Mouse (Mus musculus) CD4-positive, CD25-positive, alpha-beta regulatory T cell (primary cell): ENCODE results near the gene Hcn2. TPM values are rescaled to one million over a fixed set of nuclear protein-coding genes. Genes with fewer than 3 reads are reported as not detected.

Source experiments
- polyA plus RNA-seq: library from polyadenylated mRNA; unstranded; fragments of 100-300 nt; shearing (Covaris generic); gene quantifications from one replicate; pipeline ENCODE4 v1.2.1, GENCODE M21; 2017

Gene Hcn2
- 0.14 TPM for polyA plus RNA-seq

DNA sequence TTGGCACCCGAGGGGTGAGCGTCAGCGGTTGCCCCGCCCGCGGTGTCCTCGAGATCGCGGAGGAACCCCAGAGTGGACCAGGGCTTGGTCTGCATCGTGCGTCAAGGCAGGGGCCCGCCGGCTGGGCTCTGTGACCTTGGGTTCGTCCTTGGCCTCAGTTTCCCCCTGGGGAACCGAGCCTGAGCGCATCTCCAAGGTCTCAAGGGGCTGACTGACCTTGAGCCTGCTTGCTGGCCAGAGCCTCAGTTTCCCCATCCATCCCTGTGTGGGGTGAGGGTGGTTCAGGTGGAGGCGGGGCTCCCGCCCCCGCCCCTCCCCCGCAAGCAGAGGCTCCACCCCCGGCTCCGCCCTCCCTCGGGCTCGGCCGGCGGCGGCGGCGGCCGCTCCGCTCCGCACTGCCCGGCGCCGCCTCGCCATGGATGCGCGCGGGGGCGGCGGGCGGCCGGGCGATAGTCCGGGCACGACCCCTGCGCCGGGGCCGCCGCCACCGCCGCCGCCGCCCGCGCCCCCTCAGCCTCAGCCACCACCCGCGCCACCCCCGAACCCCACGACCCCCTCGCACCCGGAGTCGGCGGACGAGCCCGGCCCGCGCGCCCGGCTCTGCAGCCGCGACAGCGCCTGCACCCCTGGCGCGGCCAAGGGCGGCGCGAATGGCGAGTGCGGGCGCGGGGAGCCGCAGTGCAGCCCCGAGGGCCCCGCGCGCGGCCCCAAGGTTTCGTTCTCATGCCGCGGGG is at the start of gene Hcn2:
Gene Hcn2, plus strand, starts transcription at position 381 of the 734 bp plus-strand sequence.

GRCm38 (mm10) chr10:79668771-79669575 is 47.5 kb upstream of the Hcn2 start, which contains the start of gene Tpgs1:
Gene Tpgs1 (plus strand): TSS chr10:79669369.

DNA sequence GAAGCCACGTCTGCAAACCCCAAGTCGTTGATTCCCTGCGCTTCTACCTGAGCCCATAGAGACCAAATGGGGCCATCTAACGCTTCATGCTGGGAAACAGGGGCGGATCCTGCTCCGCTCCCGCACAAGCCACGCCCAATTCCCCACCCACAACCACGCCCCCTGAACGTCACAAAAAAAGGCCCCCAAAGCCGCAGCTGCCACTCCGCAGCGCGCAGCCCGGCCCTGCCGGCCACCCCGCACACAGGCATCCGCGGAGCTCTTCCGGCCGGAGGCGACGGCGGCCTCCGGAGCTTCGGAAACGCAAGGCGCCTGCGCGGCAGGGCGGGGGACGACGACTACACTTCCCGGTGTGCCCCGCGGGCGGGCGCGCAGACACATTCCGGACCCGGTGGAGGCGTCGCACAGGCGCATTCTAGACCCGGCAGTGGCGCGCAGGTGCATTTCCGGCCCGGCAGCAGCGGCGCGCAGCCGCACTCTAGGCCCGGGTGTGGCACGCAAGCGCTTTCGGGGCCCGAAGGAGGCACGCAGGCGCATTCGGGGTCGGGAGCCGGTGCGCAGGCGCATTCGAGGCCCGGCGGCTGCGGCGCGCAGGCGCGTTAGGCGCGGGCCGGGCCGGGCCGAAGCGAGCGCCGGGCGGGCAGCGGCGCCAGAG is 34.7 kb upstream of the Hcn2 start, which contains the start of gene Cdc34:
Gene Cdc34, plus strand, starts transcription at position 605 of the 655 bp plus-strand sequence.

GRCm38 (mm10) chr10:79688720-79689119 is 27.7 kb upstream of the Hcn2 start, which contains the start of gene Gzmm:
Gene Gzmm (plus strand): TSS chr10:79689020.

DNA sequence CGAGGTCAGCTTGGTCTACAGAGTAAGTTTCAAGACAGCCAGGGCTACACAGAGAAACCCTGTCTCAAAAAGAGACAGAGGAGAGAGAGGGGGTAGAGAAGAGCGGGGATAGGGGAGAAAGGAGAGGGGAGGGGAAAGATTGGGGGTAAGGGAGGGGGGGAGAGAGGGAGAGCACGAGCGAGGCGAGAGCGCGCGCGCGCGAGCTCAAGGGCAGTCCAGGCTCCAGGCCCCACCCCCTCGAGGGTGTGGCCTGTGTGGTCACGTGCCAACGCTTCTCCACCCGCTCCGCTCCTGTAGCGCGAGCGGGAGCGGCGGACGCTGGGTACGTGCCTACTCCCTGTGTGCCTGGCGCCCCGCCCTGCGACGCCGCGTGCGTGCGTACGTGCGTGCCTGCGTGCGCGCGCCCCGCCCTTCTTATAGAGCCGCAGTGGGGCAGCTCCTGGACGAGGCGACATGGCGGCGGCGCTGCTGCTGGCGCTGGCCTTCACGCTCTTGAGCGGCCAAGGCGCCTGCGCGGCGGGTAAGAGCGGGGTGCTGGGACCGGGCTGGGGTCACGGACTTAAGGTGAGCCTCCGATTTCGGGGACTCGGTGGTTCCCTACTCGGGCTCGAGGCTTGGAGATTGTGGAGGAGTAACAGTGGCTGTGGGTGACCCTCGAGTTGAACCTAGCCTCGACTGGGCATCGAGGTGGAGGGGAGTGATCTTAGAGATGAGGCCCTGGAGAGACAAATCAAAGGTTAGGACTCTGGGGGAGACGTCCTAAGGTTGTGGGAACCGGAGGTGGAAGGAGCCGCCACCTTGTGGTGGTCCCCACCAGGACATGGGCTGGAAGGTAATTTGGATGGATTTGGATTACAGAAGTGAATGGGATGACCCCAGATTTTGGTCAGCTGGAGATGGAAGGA is 12.1 kb upstream of the Hcn2 start, which contains the start of gene Bsg:
Gene Bsg, plus strand, starts transcription at position 427 of the 905 bp plus-strand sequence.

DNA sequence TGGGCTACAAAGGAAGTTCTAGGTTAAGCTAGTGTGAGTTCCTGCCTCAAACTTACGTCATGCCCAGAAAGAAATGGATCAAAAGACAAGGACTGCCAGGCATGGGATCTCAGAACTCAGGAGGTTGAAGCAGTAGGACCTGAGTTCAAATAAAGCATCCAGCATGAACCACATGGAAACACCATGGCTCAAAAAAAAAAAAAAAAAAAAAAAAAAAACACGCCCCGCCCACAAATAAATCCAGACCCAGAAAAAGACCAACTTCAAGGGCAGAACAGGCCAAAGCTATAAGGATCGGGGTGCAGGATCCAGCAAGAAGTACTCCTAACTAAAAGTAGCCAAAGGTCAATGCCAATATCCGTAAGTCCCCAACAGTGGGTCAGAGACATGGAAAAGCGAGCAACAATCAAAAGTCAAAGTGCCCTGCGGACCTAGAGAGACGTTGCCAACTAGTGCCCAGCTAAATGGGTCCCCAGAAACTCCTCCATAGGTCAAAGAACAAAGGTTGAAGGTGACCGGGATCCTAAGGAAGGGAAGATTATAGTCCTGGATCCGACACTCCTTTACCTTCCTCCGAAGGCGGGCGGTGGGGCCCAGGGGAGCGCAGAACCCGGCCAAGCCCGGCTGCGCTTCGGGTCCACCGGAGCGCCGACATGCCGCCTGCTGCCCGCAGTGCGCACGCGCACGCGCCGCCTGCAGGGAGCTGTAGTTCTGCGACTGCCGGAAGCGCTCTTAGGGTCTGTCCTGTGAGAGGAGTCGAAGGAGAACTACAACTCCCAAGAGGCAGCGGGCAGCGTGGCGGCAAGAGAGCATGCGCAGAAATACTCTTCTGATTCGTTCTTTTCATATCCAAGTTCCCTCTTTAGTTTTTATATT is 29.7 kb downstream of the Hcn2 start, which contains the start of gene Polrmt:
Gene Polrmt, minus strand, starts transcription at position 684 of the 876 bp plus-strand sequence.

GRCm38 (mm10) chr10:79754856-79755516 is 38.6 kb downstream of the Hcn2 start, which contains the start of gene Fgf22:
Gene Fgf22 (plus strand): TSS chr10:79755076.

DNA sequence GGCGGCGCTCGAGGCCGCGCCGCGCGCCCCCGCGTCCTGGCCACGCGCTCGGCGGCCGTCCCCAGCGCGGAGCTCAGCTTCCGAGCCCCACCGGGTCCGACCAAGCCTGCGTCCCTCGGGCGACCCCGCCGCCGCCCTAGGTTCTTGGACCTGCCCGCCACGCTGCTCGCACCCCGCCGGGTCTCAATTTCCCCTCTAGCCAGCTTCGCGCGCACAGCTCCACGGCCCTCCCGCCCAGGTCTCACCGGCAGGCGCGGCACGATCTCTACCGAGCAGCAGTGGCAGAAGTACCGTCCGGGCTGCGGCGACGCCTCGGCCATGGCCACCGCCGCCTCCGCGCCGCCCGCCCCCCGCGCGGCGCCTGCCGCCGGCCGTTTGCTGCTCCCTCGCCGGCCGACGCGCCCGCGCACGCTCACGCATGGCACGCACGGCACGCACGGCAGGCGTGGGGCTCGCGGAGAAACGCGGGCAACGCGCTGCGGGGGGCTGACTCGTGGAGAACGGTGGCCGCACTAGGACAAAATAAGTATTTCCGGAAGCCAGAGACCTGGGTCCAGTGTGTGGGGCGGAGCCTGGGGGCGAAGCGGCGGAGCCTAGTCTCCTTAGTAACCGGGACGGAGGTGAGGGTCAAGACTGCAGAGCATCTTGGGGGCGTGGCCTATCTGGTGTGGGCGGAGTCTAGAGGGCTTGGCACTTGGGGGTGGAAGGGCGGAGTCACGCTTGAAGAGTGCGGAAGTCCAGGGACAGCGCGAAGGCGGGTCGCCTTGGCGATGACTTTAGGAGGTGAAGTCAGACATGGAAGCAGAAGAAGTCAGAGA is 50.3 kb downstream of the Hcn2 start, which contains the start of gene Rnf126:
Gene Rnf126, minus strand, starts transcription at position 445 of the 818 bp plus-strand sequence.

GRCm38 (mm10) chr10:79777103-79777531 is 60.7 kb downstream of the Hcn2 start, which contains the start of gene Fstl3:
Gene Fstl3 (plus strand): TSS chr10:79777272.

Other genes starting within 250 kb of the Hcn2 start
- 0.08 TPM for gene Vmn2r83, start 247.9 kb upstream of the Hcn2 start, polyA plus RNA-seq
- 3.9 TPM for gene Plpp2, start 182.8 kb upstream of the Hcn2 start, polyA plus RNA-seq
- gene Mier2, start 161.4 kb upstream of the Hcn2 start, polyA plus RNA-seq = 51.5 TPM
- not detected for gene Theg, start 129.3 kb upstream of the Hcn2 start, polyA plus RNA-seq
- 0.05 TPM for gene C2cd4c, start 102.6 kb upstream of the Hcn2 start, polyA plus RNA-seq
- not detected for gene Shc2, start 78.7 kb upstream of the Hcn2 start, polyA plus RNA-seq
- gene Odf3l2, start 70.9 kb upstream of the Hcn2 start, polyA plus RNA-seq = not detected
- not detected for gene Madcam1, start 52.1 kb upstream of the Hcn2 start, polyA plus RNA-seq
- 53.8 TPM for gene Tpgs1, start 47.3 kb upstream of the Hcn2 start, polyA plus RNA-seq
- 90.7 TPM for gene Cdc34, start 34.4 kb upstream of the Hcn2 start, polyA plus RNA-seq
- gene Gzmm, start 27.6 kb upstream of the Hcn2 start, polyA plus RNA-seq = 0.91 TPM
- 261 TPM for gene Bsg, start 12.1 kb upstream of the Hcn2 start, polyA plus RNA-seq
- 55.8 TPM for gene Polrmt, start 29.9 kb downstream of the Hcn2 start, polyA plus RNA-seq
- gene Fgf22, start 38.4 kb downstream of the Hcn2 start, polyA plus RNA-seq = 0.45 TPM
- 61.1 TPM for gene Rnf126, start 50.3 kb downstream of the Hcn2 start, polyA plus RNA-seq
- 0.29 TPM for gene Fstl3, start 60.6 kb downstream of the Hcn2 start, polyA plus RNA-seq
- not detected for gene Prss57, start 74.3 kb downstream of the Hcn2 start, polyA plus RNA-seq
- gene Palm, start 76.9 kb downstream of the Hcn2 start, polyA plus RNA-seq = 1.6 TPM
- gene Misp, start 104.4 kb downstream of the Hcn2 start, polyA plus RNA-seq = not detected
- gene Ptbp1, start 137.8 kb downstream of the Hcn2 start, polyA plus RNA-seq = 318 TPM
- gene Prtn3, start 157.8 kb downstream of the Hcn2 start, polyA plus RNA-seq = not detected
- 4.5 TPM for gene Plppr3, start 158.0 kb downstream of the Hcn2 start, polyA plus RNA-seq
- not detected for gene Elane, start 169.6 kb downstream of the Hcn2 start, polyA plus RNA-seq
- not detected for gene Cfd, start 174.2 kb downstream of the Hcn2 start, polyA plus RNA-seq
- gene Med16, start 192.3 kb downstream of the Hcn2 start, polyA plus RNA-seq = 40.9 TPM
- gene Gm26602, start 194.2 kb downstream of the Hcn2 start, polyA plus RNA-seq = 23.3 TPM
- 0.50 TPM for gene Kiss1r, start 200.3 kb downstream of the Hcn2 start, polyA plus RNA-seq
- 193 TPM for gene R3hdm4, start 204.6 kb downstream of the Hcn2 start, polyA plus RNA-seq
- 9.6 TPM for gene Arid3a, start 210.4 kb downstream of the Hcn2 start, polyA plus RNA-seq
- gene Wdr18, start 243.5 kb downstream of the Hcn2 start, polyA plus RNA-seq = 73.4 TPM